Mouse (Mus musculus) heart, adult 2 months (tissue): ENCODE results near the gene Snrpn.

Experiments
- CTCF ChIP-seq: fragments of 200-600 bp; IDR thresholded peaks from 2 replicates; pipeline ENCODE4 v1.8.1; 2022; ENCODE audit warnings: antibody characterized with exemption, mild to moderate bottlenecking, moderate library complexity
- EP300 ChIP-seq: fragments of 200-500 bp; IDR thresholded peaks from 2 replicates; pipeline ENCODE4 v1.6.1; 2011; ENCODE audit warnings: low read depth, low read length, control low read depth; ENCODE audit not compliant: insufficient read depth
- POLR2A ChIP-seq: fragments of 200-500 bp; IDR thresholded peaks from 2 replicates; pipeline ENCODE4 v1.6.1; 2011; ENCODE audit warnings: mild to moderate bottlenecking, low read depth, low read length, control low read depth; ENCODE audit not compliant: insufficient read depth

DNA sequence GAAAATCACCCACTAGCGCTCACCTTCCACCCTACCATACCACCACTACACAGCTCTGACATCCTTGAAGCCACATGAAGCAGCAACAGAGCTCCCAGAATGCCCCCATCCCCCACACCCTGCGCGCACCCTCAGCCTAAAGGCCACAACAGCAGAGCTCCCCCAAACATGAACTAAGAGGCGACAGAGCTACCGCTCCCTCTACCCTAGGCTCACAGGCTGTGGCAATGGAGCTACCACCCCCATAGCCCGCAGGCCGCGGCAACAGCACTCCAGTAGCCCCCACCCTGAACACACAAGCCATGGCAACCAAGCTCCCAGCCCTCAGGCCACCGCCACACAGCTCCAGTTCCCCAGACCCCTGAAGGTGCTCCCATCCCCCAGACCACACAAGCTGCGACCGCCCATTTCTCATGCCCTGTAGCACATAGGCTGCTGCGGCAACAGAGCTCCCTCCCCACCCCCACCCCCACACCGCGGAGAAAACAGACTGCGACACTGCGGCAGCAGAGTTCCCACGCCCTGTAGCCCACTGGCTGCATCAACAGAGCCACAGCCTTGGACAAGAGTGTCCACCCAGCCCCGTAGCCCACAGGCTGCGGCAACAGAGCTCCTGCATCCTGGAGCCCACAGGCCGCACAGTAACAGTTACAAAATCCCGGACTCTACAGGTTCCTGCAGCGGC lies 136.0 kb downstream of the Snrpn start:
- no peak for TF ChIP-seq POLR2A
- no peak for TF ChIP-seq CTCF
- no peak for TF ChIP-seq EP300
